Mouse (Mus musculus) mouse trophoblast stem cell (cell line): Measurements from ENCODE around the gene Arl5a.

Experiments used
- in situ Hi-C, 2 experiments: fragments of 300-500 bp; cut with MseI, MboI; formaldehyde crosslinking; loops; 2 replicates in 1 of 2; 3 replicates in 1 of 2; pipeline ENCODE4 v1.15.1; 2025

Gene Arl5a

GRCm38 (mm10) chr2:52424747-52425522 is at the start of gene Arl5a:
Gene Arl5a (minus strand): TSS chr2:52424901.
- in situ Hi-C loops, result no loop called here

GRCm38 (mm10) chr2:52471545-52472291 is 47.0 kb upstream of the Arl5a start:
- in situ Hi-C loops, result no loop called here

- in situ Hi-C loops, result no loop called here
These were observed 45.4 kb upstream of the Arl5a start for GRCm38 (mm10) chr2:52470044-52470560.

- in situ Hi-C loops, result no loop called here
These were observed 42.9 kb upstream of the Arl5a start for GRCm38 (mm10) chr2:52467629-52468028.

- in situ Hi-C loops, result no loop called here
These were observed 36.7 kb upstream of the Arl5a start for GRCm38 (mm10) chr2:52461206-52461967.

- in situ Hi-C loops, result no loop called here
These were observed 31.1 kb upstream of the Arl5a start for GRCm38 (mm10) chr2:52455606-52456479.

- in situ Hi-C loops, result no loop called here
These were observed 25.1 kb upstream of the Arl5a start for GRCm38 (mm10) chr2:52449818-52450217.

GRCm38 (mm10) chr2:52448916-52449315 is 24.2 kb upstream of the Arl5a start:
- in situ Hi-C loops, result no loop called here

GRCm38 (mm10) chr2:52446648-52447047 is 21.9 kb upstream of the Arl5a start:
- in situ Hi-C loops, result no loop called here

GRCm38 (mm10) chr2:52442125-52442524 is 17.4 kb upstream of the Arl5a start:
- in situ Hi-C loops, result no loop called here

GRCm38 (mm10) chr2:52440420-52441015 is 15.8 kb upstream of the Arl5a start:
- in situ Hi-C loops, result no loop called here

GRCm38 (mm10) chr2:52438437-52438836 is 13.7 kb upstream of the Arl5a start:
- in situ Hi-C loops, result no loop called here

GRCm38 (mm10) chr2:52438013-52438412 is 13.3 kb upstream of the Arl5a start:
- in situ Hi-C loops, result no loop called here

GRCm38 (mm10) chr2:52435919-52436632 is 11.4 kb upstream of the Arl5a start:
- in situ Hi-C loops, result no loop called here

- in situ Hi-C loops, result no loop called here
These were observed 8.7 kb upstream of the Arl5a start for GRCm38 (mm10) chr2:52433365-52433764.

- in situ Hi-C loops, result no loop called here
These were observed 2.7 kb upstream of the Arl5a start for GRCm38 (mm10) chr2:52427383-52427782.

- in situ Hi-C loops, result no loop called here
These were observed 1.3 kb upstream of the Arl5a start for GRCm38 (mm10) chr2:52426041-52426440.

GRCm38 (mm10) chr2:52425523-52425795 is 758 bp upstream of the Arl5a start:
- in situ Hi-C loops, result no loop called here

GRCm38 (mm10) chr2:52424248-52424728 is 413 bp downstream of the Arl5a start:
- in situ Hi-C loops, result no loop called here

- in situ Hi-C loops, result no loop called here
These were observed 972 bp downstream of the Arl5a start for GRCm38 (mm10) chr2:52423611-52424247.
